Mouse (Mus musculus) cerebellum, postnatal 10 days (tissue): ENCODE results near the gene Vmn1r213.

Experiments
- DNase-seq, 2 experiments: peaks; one replicate each; pipeline ENCODE4 v3.0.0; 2021; ENCODE audit warnings: mixed read lengths in 2 of 2

The Vmn1r213 gene

GRCm38 (mm10) chr13:23007356-23007755 lies at the start of gene Vmn1r213:
Gene Vmn1r213, plus strand, starts transcription at chr13:23007656.
- DNase-seq = no peak

- no peak for DNase-seq
Measured at GRCm38 (mm10) chr13:22990214-22990891, 17.1 kb upstream of the Vmn1r213 start.

GRCm38 (mm10) chr13:22992178-22992700 lies 15.2 kb upstream of the Vmn1r213 start:
- DNase-seq = no peak

- no peak for DNase-seq
Measured at GRCm38 (mm10) chr13:22992721-22993120, 14.7 kb upstream of the Vmn1r213 start.

GRCm38 (mm10) chr13:23018158-23018557 lies 10.7 kb downstream of the Vmn1r213 start:
- no peak for DNase-seq

- DNase-seq = no peak
Measured at GRCm38 (mm10) chr13:23024812-23025211, 17.4 kb downstream of the Vmn1r213 start.

- DNase-seq = no peak
Measured at GRCm38 (mm10) chr13:23030118-23030517, 22.7 kb downstream of the Vmn1r213 start, which contains the start of gene Vmn1r214. Gene Vmn1r214, plus strand, starts transcription at chr13:23030418.

- DNase-seq = peak; percentile 10 to 15
Measured at GRCm38 (mm10) chr13:23057778-23058177, 50.3 kb downstream of the Vmn1r213 start.
